Mouse (Mus musculus) kidney, postnatal 10 days (tissue): Measurements from ENCODE around the gene Prelid3b.
A peak's percentile ranks its signal among the peaks of the same experiment; 100 is the strongest.

ENCODE experiments used
- DNase-seq: peaks from one replicate; pipeline ENCODE4 v3.0.0; 2021; ENCODE audit warnings: mixed read lengths

Prelid3b gene

GRCm38 (mm10) chr2:174472818-174473549 is at the start of gene Prelid3b:
TSS of gene Prelid3b (minus strand) at chr2:174473081.
- peak; percentile 100 for DNase-seq

GRCm38 (mm10) chr2:174522134-174522533 is 49.3 kb upstream of the Prelid3b start:
- DNase-seq: no peak

- DNase-seq: peak; percentile 18
Measured at GRCm38 (mm10) chr2:174517141-174518079, 44.5 kb upstream of the Prelid3b start.

- no peak for DNase-seq
Measured at GRCm38 (mm10) chr2:174514887-174515286, 42.0 kb upstream of the Prelid3b start.

- no peak for DNase-seq
Measured at GRCm38 (mm10) chr2:174513827-174514226, 40.9 kb upstream of the Prelid3b start.

- no peak for DNase-seq
Measured at GRCm38 (mm10) chr2:174509825-174510224, 36.9 kb upstream of the Prelid3b start.

GRCm38 (mm10) chr2:174507998-174508397 is 35.1 kb upstream of the Prelid3b start:
- DNase-seq: no peak

- DNase-seq: peak; percentile 11
Measured at GRCm38 (mm10) chr2:174502831-174503460, 30.1 kb upstream of the Prelid3b start.

GRCm38 (mm10) chr2:174502321-174502720 is 29.4 kb upstream of the Prelid3b start:
- DNase-seq: no peak

GRCm38 (mm10) chr2:174501517-174501916 is 28.6 kb upstream of the Prelid3b start:
- no peak for DNase-seq

GRCm38 (mm10) chr2:174500814-174501503 is 28.1 kb upstream of the Prelid3b start:
- no peak for DNase-seq

GRCm38 (mm10) chr2:174492858-174493257 is 20.0 kb upstream of the Prelid3b start:
- no peak for DNase-seq

- DNase-seq: no peak
Measured at GRCm38 (mm10) chr2:174487005-174487404, 14.1 kb upstream of the Prelid3b start.

- no peak for DNase-seq
Measured at GRCm38 (mm10) chr2:174478746-174479145, 5.9 kb upstream of the Prelid3b start.

GRCm38 (mm10) chr2:174477543-174478319 is 4.8 kb upstream of the Prelid3b start:
- no peak for DNase-seq

- no peak for DNase-seq
Measured at GRCm38 (mm10) chr2:174473550-174473927, 658 bp upstream of the Prelid3b start.

GRCm38 (mm10) chr2:174472407-174472806 is 474 bp downstream of the Prelid3b start:
- DNase-seq: no peak

GRCm38 (mm10) chr2:174470786-174471405 is 2.0 kb downstream of the Prelid3b start:
- DNase-seq: no peak

- DNase-seq: no peak
Measured at GRCm38 (mm10) chr2:174470333-174470732, 2.5 kb downstream of the Prelid3b start.

GRCm38 (mm10) chr2:174463789-174464523 is 8.9 kb downstream of the Prelid3b start, which contains the start of gene Atp5e:
TSS of gene Atp5e (minus strand) at chr2:174464105.
- DNase-seq: peak; percentile 98

GRCm38 (mm10) chr2:174463370-174463769 is 9.5 kb downstream of the Prelid3b start:
- DNase-seq: no peak
